Mouse (Mus musculus) heart, embryonic 10.5 days (tissue): Measurements from ENCODE around the gene Stk11. TPM values are rescaled to one million over a fixed set of nuclear protein-coding genes. Genes with fewer than 3 reads are reported as not detected.

Experiments
- DNase-seq: peaks from one replicate; pipeline ENCODE4 v3.0.0-alpha.2; 2017; ENCODE audit warnings: low spot score
- H3K27ac ChIP-seq: fragments of 300-500 bp; sonication (generic); 2 replicates; pipeline ENCODE4 v1.5.1; 2016; ENCODE audit warnings: mild to moderate bottlenecking
- H3K27me3 ChIP-seq: fragments of 300-500 bp; sonication (generic); 2 replicates; pipeline ENCODE4 v1.6.1; 2016; ENCODE audit warnings: mild to moderate bottlenecking; ENCODE audit not compliant: poor library complexity, insufficient read depth, severe bottlenecking
- H3K36me3 ChIP-seq: fragments of 300-500 bp; sonication (generic); 2 replicates; pipeline ENCODE4 v1.6.1; 2016; ENCODE audit warnings: mild to moderate bottlenecking, moderate library complexity
- H3K4me1 ChIP-seq: fragments of 300-500 bp; sonication (generic); 2 replicates; pipeline ENCODE4 v1.6.1; 2016; ENCODE audit warnings: mild to moderate bottlenecking
- H3K4me3 ChIP-seq: fragments of 300-500 bp; sonication (generic); 2 replicates; pipeline ENCODE4 v1.5.1; 2016; ENCODE audit warnings: mild to moderate bottlenecking, moderate library complexity
- H3K9me3 ChIP-seq: fragments of 300-500 bp; sonication (generic); 2 replicates; pipeline ENCODE4 v1.6.1; 2016; ENCODE audit warnings: mild to moderate bottlenecking, moderate library complexity
- WGBS: fragments of 180-500 bp; shearing (Covaris S2); methylation state at CpG from one replicate; pipeline ENCODE4 v1.1.7; 2016; 5-methylcytosine and 5-hydroxymethylcytosine counted together
- polyA plus RNA-seq: library from polyadenylated mRNA; unstranded; fragments of >200 nt; fragmentation: Nextera tagmentation; extraction: Ambion mirVana; gene quantifications from 2 replicates; pipeline ENCODE4 v1.2.1, GENCODE M21; 2016

The Stk11 gene
- polyA plus RNA-seq, 1 experiment from 2014 or later = 17.8 TPM

GRCm38 (mm10) chr10:80100982-80101381 is 14.6 kb upstream of the Stk11 start:
- peaks cover 75% of the 10 kb centered on the region for H3K4me1 ChIP-seq
- no peak for DNase-seq
- H3K27me3 ChIP-seq = no peaks in the 10 kb centered on the region
- whole genome bisulfite sequencing = 40% methylated on average over 11 of the region's 11 CpGs
- H3K9me3 ChIP-seq = no peaks in the 10 kb centered on the region
- H3K27ac ChIP-seq = peak overlapping the region; percentile 94
- 0 out of 2 replicates have a peak, but pooled peaks cover 4% of the 10 kb centered on the region for H3K36me3 ChIP-seq
- peak overlapping the region; percentile 97 for H3K4me3 ChIP-seq

- peak; percentile 92 for DNase-seq
- Histone ChIP-seq H3K4me3 (peak overlapping the region; percentile 97), H3K4me1 (peaks cover 61% of the 10 kb centered on the region), H3K9me3 (no peaks in the 10 kb centered on the region), H3K36me3 (0 out of 2 replicates have a peak, but pooled peaks cover 4% of the 10 kb centered on the region), H3K27me3 (no peaks in the 10 kb centered on the region), H3K27ac (peak overlapping the region; percentile 94)
- WGBS = under 1% methylated on average over 58 of the region's 59 CpGs
Measured at GRCm38 (mm10) chr10:80102216-80102915, 13.2 kb upstream of the Stk11 start.

- Histone ChIP-seq H3K4me1 (peaks cover 55% of the 10 kb centered on the region), H3K27ac (peak overlapping the region; percentile 94), H3K36me3 (0 out of 2 replicates have a peak, but pooled peaks cover 4% of the 10 kb centered on the region), H3K9me3 (no peaks in the 10 kb centered on the region), H3K27me3 (no peaks in the 10 kb centered on the region), H3K4me3 (peak overlapping the region; percentile 97)
- no peak for DNase-seq
- 75% methylated on average over 2 of the region's 2 CpGs for WGBS
Measured at GRCm38 (mm10) chr10:80103032-80103431, 12.6 kb upstream of the Stk11 start.

- no peaks in the 10 kb centered on the region for H3K9me3 ChIP-seq
- no peaks in the 10 kb centered on the region for H3K27me3 ChIP-seq
- H3K4me3 ChIP-seq = no peak overlapping the region
- H3K27ac ChIP-seq = no peak overlapping the region
- DNase-seq = no peak
- peaks cover 43% of the 10 kb centered on the region for H3K4me1 ChIP-seq
- 0 out of 2 replicates have a peak, but pooled peaks cover 4% of the 10 kb centered on the region for H3K36me3 ChIP-seq
- 76% methylated on average over 3 of the region's 3 CpGs for WGBS
Measured at GRCm38 (mm10) chr10:80104181-80104580, 11.4 kb upstream of the Stk11 start.

- WGBS = 63% methylated on average over 5 of the region's 5 CpGs
- Histone ChIP-seq H3K27me3 (no peaks in the 10 kb centered on the region), H3K36me3 (no peaks in the 10 kb centered on the region), H3K9me3 (no peaks in the 10 kb centered on the region), H3K27ac (0 out of 2 replicates have a peak within 1 kb of the TSS, but pooled peaks have one; percentile 25), H3K4me1 (peaks cover 30% of the 10 kb centered on the region), H3K4me3 (no peak within 1 kb of the TSS)
- no peak for DNase-seq
Measured at GRCm38 (mm10) chr10:80105460-80105859, 10.1 kb upstream of the Stk11 start, which contains the start of gene Sbno2. Gene Sbno2, minus strand, starts transcription at chr10:80105571.

GRCm38 (mm10) chr10:80105926-80106325 is 9.7 kb upstream of the Stk11 start:
- H3K27ac ChIP-seq = 0 out of 2 replicates have a peak overlapping the region, but pooled peaks have one; percentile 25
- H3K27me3 ChIP-seq = no peaks in the 10 kb centered on the region
- no peaks in the 10 kb centered on the region for H3K36me3 ChIP-seq
- WGBS = 57% methylated on average over 5 of the region's 5 CpGs
- no peaks in the 10 kb centered on the region for H3K9me3 ChIP-seq
- no peak overlapping the region for H3K4me3 ChIP-seq
- no peak for DNase-seq
- H3K4me1 ChIP-seq = peaks cover 26% of the 10 kb centered on the region

- no peak for DNase-seq
- Histone ChIP-seq H3K4me1 (peaks cover 11% of the 10 kb centered on the region), H3K27ac (no peak overlapping the region), H3K4me3 (no peak overlapping the region), H3K36me3 (no peaks in the 10 kb centered on the region), H3K9me3 (no peaks in the 10 kb centered on the region), H3K27me3 (no peaks in the 10 kb centered on the region)
- WGBS = 54% methylated on average over 6 of the region's 6 CpGs
Measured at GRCm38 (mm10) chr10:80107678-80108077, 7.9 kb upstream of the Stk11 start.

GRCm38 (mm10) chr10:80114341-80115284 is 990 bp upstream of the Stk11 start:
- Histone ChIP-seq H3K27me3 (no peaks in the 10 kb centered on the region), H3K4me1 (peaks cover 35% of the 10 kb centered on the region), H3K27ac (peak overlapping the region; percentile 96), H3K9me3 (no peaks in the 10 kb centered on the region), H3K36me3 (peaks cover 20% of the 10 kb centered on the region), H3K4me3 (peak overlapping the region; percentile 93)
- DNase-seq = peak; percentile 95
- WGBS = 2% methylated on average over 27 of the region's 27 CpGs

GRCm38 (mm10) chr10:80115944-80116335 is 337 bp downstream of the Stk11 start:
- Histone ChIP-seq H3K27ac (peak overlapping the region; percentile 96), H3K27me3 (no peaks in the 10 kb centered on the region), H3K4me3 (peak overlapping the region; percentile 93), H3K36me3 (peaks cover 33% of the 10 kb centered on the region), H3K9me3 (no peaks in the 10 kb centered on the region), H3K4me1 (peaks cover 49% of the 10 kb centered on the region)
- under 1% methylated on average over 63 of the region's 63 CpGs for WGBS
- DNase-seq = no peak

- no peaks in the 10 kb centered on the region for H3K27me3 ChIP-seq
- whole genome bisulfite sequencing = 1% methylated on average over 27 of the region's 27 CpGs
- peak overlapping the region; percentile 96 for H3K27ac ChIP-seq
- H3K36me3 ChIP-seq = peaks cover 39% of the 10 kb centered on the region
- DNase-seq = no peak
- H3K9me3 ChIP-seq = no peaks in the 10 kb centered on the region
- peak overlapping the region; percentile 93 for H3K4me3 ChIP-seq
- H3K4me1 ChIP-seq = peaks cover 49% of the 10 kb centered on the region
Measured at GRCm38 (mm10) chr10:80116563-80116926, 942 bp downstream of the Stk11 start.

GRCm38 (mm10) chr10:80116927-80117691 is 1.5 kb downstream of the Stk11 start:
- peak; percentile 88 for DNase-seq
- peaks cover 45% of the 10 kb centered on the region for H3K36me3 ChIP-seq
- H3K27ac ChIP-seq = peak overlapping the region; percentile 96

GRCm38 (mm10) chr10:80117736-80118135 is 2.1 kb downstream of the Stk11 start:
- H3K9me3 ChIP-seq = no peaks in the 10 kb centered on the region
- peaks cover 49% of the 10 kb centered on the region for H3K4me1 ChIP-seq
- no peak for DNase-seq
- H3K36me3 ChIP-seq = peaks cover 50% of the 10 kb centered on the region
- H3K27me3 ChIP-seq = no peaks in the 10 kb centered on the region
- WGBS = 48% methylated on average over 1 of the region's 1 CpGs
- H3K4me3 ChIP-seq = peak overlapping the region; percentile 93
- H3K27ac ChIP-seq = peak overlapping the region; percentile 96

More at GRCm38 (mm10) chr10:80116927-80117691, 1.5 kb downstream of the Stk11 start:
- H3K4me3 ChIP-seq = peak overlapping the region; percentile 93
- peaks cover 49% of the 10 kb centered on the region for H3K4me1 ChIP-seq
- WGBS = 1% methylated on average over 30 of the region's 30 CpGs
- H3K9me3 ChIP-seq = no peaks in the 10 kb centered on the region
- H3K27me3 ChIP-seq = no peaks in the 10 kb centered on the region
